8 mouse cellular contexts compared by ENCODE assay signal in genomic region chrX:7422691-7423111, GRCm38 (mm10). TPM values are rescaled to one million over a fixed set of nuclear protein-coding genes. Genes with fewer than 3 reads are reported as not detected.
DNase-seq lines count a peak whose midpoint lies in the region; ATAC-seq lines count a peak whose summit lies in the region.

No protein-coding gene starts in this region.

- DNase-seq in 3T3-L1 (ENCODE audit: low read depth, low spot score): peak; percentile 93
- peak; percentile 72 for DNase-seq in adrenal gland, postnatal 10 days
- peak; percentile 83 for DNase-seq in embryonic facial prominence, embryonic 14.5 days (ENCODE audit: low spot score)
- peak; percentile 73 for DNase-seq in liver
- peak; percentile 13 to 57 for DNase-seq in monocyte, adult 2 months (ENCODE audit: low read depth in 1 of 2, low spot score in 2 of 2)
- peak; percentile 56 to 73 for DNase-seq in spleen, postnatal 4 days (ENCODE audit: low spot score in 2 of 2)

- no peaks in the 10 kb centered on the region for H3K4me1 ChIP-seq in embryonic facial prominence, embryonic 14.5 days (ENCODE audit: control insufficient read depth, insufficient read depth, low read length)
- H3K4me1 ChIP-seq in heart, embryonic 11.5 days (ENCODE audit: control insufficient read depth, insufficient read depth, low read length): no peaks in the 10 kb centered on the region
- H3K4me1 ChIP-seq in kidney, embryonic 15.5 days: 0 out of 2 replicates have a peak, but pooled peaks cover 2% of the 10 kb centered on the region

- H3K4me3 ChIP-seq in embryonic facial prominence, embryonic 14.5 days (ENCODE audit: low read depth, low read length): peak overlapping the region; percentile 48
- peak overlapping the region; percentile 51 for H3K4me3 ChIP-seq in heart, embryonic 11.5 days (ENCODE audit: low read depth, low read length)
- H3K4me3 ChIP-seq in kidney, embryonic 15.5 days (replicated peaks): peak overlapping the region; percentile 55

- peak; percentile 88 for ATAC-seq in embryonic facial prominence, embryonic 14.5 days (ENCODE audit: low read depth)
- ATAC-seq in heart, embryonic 11.5 days (replicated peaks; ENCODE audit: insufficient number of reproducible peaks, low FRiP score, low TSS enrichment): no peak
- ATAC-seq in kidney, embryonic 15.5 days (replicated peaks; ENCODE audit: low FRiP score): peak; percentile 86

- H3K27me3 ChIP-seq in embryonic facial prominence, embryonic 14.5 days (replicated peaks; ENCODE audit: control insufficient read depth, insufficient read depth, low read length): no peaks in the 10 kb centered on the region
- H3K27me3 ChIP-seq in heart, embryonic 11.5 days (ENCODE audit: control insufficient read depth, insufficient read depth, low read length): no peaks in the 10 kb centered on the region
- no peaks in the 10 kb centered on the region for H3K27me3 ChIP-seq in kidney, embryonic 15.5 days

- H3K9me3 ChIP-seq in embryonic facial prominence, embryonic 14.5 days (ENCODE audit: control insufficient read depth, low read length): no peaks in the 10 kb centered on the region
- H3K9me3 ChIP-seq in heart, embryonic 11.5 days (replicated peaks; ENCODE audit: control insufficient read depth, low read length): no peaks in the 10 kb centered on the region
- H3K9me3 ChIP-seq in kidney, embryonic 15.5 days (replicated peaks): no peaks in the 10 kb centered on the region

- peak overlapping the region; percentile 66 for H3K9ac ChIP-seq in embryonic facial prominence, embryonic 14.5 days (ENCODE audit: low read depth, low read length)
- H3K9ac ChIP-seq in heart, embryonic 11.5 days (ENCODE audit: low read depth, low read length): peak overlapping the region; percentile 70
- H3K9ac ChIP-seq in kidney, embryonic 15.5 days: peak overlapping the region; percentile 49

- no peak overlapping the region for H3K27ac ChIP-seq in embryonic facial prominence, embryonic 14.5 days (replicated peaks; ENCODE audit: low read depth, low read length)
- no peak overlapping the region for H3K27ac ChIP-seq in heart, embryonic 11.5 days (ENCODE audit: low read depth, low read length)
- H3K27ac ChIP-seq in kidney, embryonic 15.5 days: no peak overlapping the region

- WGBS in embryonic facial prominence, embryonic 14.5 days: 23% methylated on average over 25 of the region's 26 CpGs
- WGBS in heart, embryonic 11.5 days (ENCODE audit: insufficient replicate concordance): 16% methylated on average over 26 of the region's 26 CpGs
- 20% methylated on average over 26 of the region's 26 CpGs for WGBS in kidney, embryonic 15.5 days

- H3K36me3 ChIP-seq in embryonic facial prominence, embryonic 14.5 days (ENCODE audit: control insufficient read depth, insufficient read depth, low read length): no peaks in the 10 kb centered on the region
- no peaks in the 10 kb centered on the region for H3K36me3 ChIP-seq in heart, embryonic 11.5 days (ENCODE audit: control insufficient read depth, insufficient read depth, low read length)
- no peaks in the 10 kb centered on the region for H3K36me3 ChIP-seq in kidney, embryonic 15.5 days

- peak overlapping the region; percentile 58 for H3K4me2 ChIP-seq in embryonic facial prominence, embryonic 14.5 days (ENCODE audit: low read depth, low read length)
- peak overlapping the region; percentile 63 for H3K4me2 ChIP-seq in heart, embryonic 11.5 days
- H3K4me2 ChIP-seq in kidney, embryonic 15.5 days: peak overlapping the region; percentile 64

RNA-seq across cellular contexts. Expression of gene Usp27x, which starts 47.1 kb away (rescaled TPM):
- 10 to 100 TPM; 14.9 to 16.5 TPM for total RNA-seq in adrenal gland, postnatal 10 days (2021)
- polyA plus RNA-seq in embryonic facial prominence, embryonic 14.5 days (2014; fragmentation: Nextera tagmentation; extraction: Ambion mirVana): 0.34 and 0.35 TPM in 2 replicates
- polyA plus RNA-seq in heart, embryonic 11.5 days (2014; fragmentation: Nextera tagmentation; extraction: Ambion mirVana): 0.33 and 0.48 TPM in 2 replicates
- 0.78 and 1.1 TPM in 2 replicates for polyA plus RNA-seq in kidney, embryonic 15.5 days (2015; fragmentation: Nextera tagmentation; extraction: Ambion mirVana)

Comparison
In these comparisons a context has a peak if more than half of its experiments do, and no peak if none do; other contexts are left out.
1. DNase-seq: peak in every context shown above with its lines; median percentile 93 in 3T3-L1; 83 in embryonic facial prominence, embryonic 14.5 days; 73 in liver; 72 in adrenal gland, postnatal 10 days; 64 in spleen, postnatal 4 days; 35 in monocyte, adult 2 months.